Mouse (Mus musculus): ENCODE data around the gene Gm15127.
"Not testable (repeated sequence)": the region's sequence is repeated elsewhere in the genome, so short reads cannot be mapped to it uniquely, and the experiment has no call there.

Gene Gm15127

DNA sequence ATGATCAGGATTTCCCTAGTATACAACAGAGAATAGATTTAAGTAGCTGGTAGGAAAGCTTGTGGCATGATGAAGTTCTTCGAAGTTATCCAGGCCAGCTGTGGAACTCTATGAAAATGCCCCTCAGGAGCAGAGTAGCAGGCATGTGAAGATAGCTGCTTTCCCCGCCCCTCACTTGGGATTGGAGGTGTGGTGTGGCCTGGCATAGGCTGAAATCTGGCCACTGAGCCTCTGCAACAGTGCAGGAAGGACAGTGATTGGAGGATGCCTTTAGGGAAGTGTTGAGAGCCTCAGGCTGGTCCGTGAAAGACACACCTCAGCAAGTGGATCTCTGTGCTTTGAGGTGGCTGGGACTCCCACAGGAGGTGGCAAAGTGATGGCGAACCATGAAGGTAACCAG is at the start of gene Gm15127:
Gm15127 (plus strand) TSS at position 301 of the 400 bp plus-strand sequence.
- DNase-seq: not testable (repeated sequence)

- DNase-seq: not testable (repeated sequence)
Observed at GRCm38 (mm10) chrX:148615053-148615452, 48.3 kb upstream of the Gm15127 start, which contains the start of gene Gm8334. Gm8334 (minus strand) TSS chrX:148615153.

GRCm38 (mm10) chrX:148676290-148676689 is 12.9 kb downstream of the Gm15127 start:
- DNase-seq: not testable (repeated sequence)
